ENCODE assay signal across 7 mouse cellular contexts in the genomic region with DNA sequence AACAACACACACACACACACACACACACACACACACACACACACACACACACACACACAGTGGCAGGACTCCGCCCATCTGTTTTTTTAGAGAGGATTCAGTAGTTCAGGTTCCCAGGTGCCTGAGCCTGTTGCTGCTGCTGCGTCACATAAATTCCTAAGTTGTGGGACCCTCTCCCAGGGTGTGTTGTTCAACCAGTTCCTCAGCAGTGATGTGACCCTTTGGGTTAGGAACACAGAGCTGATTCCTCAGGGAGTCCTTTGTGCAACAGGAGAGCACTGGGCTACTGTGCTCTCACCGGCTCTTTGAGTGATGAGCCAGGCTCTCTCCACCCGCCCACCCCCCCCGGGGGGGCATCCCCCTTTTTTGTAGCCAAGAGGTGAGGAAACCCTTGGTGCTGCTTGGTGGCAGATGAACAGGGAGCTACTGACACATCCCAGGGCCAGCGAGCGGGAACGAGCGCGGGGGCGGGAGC. TPM values are rescaled to one million over a fixed set of nuclear protein-coding genes. Genes with fewer than 3 reads are reported as not detected.
DNase-seq lines count a peak whose midpoint lies in the region; ATAC-seq lines count a peak whose summit lies in the region.

A gene (plus strand): TSS at position 453 of the 475 bp plus-strand sequence.

- H3K36me3 ChIP-seq in neural tube, embryonic 11.5 days (ENCODE audit: control insufficient read depth, insufficient read depth, low read length), result no peaks in the 10 kb centered on the region
- no peaks in the 10 kb centered on the region for H3K36me3 ChIP-seq in heart, embryonic 14.5 days (ENCODE audit: control insufficient read depth, insufficient read depth, low read length)
- no peaks in the 10 kb centered on the region for H3K36me3 ChIP-seq in neural tube, embryonic 13.5 days

- DNase-seq in neural tube, embryonic 11.5 days (ENCODE audit: low spot score), result no peak
- no peak for DNase-seq in neural tube, embryonic 10.5 days (ENCODE audit: extremely low spot score, low spot score)
- peak; percentile 52 for DNase-seq in embryo, embryonic 9.5 days (ENCODE audit: extremely low spot score)
- DNase-seq in left cerebral cortex, postnatal 25 days (ENCODE audit: low spot score in 2 of 2), result no peak
- no peak for DNase-seq in urinary bladder, postnatal 4 days (ENCODE audit: low spot score in 2 of 2)

- peak; percentile 59; the same call in 1 of the 2 replicates for ATAC-seq in neural tube, embryonic 11.5 days (ENCODE audit: insufficient read depth, low FRiP score, low TSS enrichment)
- no peak for ATAC-seq in heart, embryonic 14.5 days (ENCODE audit: insufficient number of reproducible peaks, insufficient read depth, low FRiP score, low read depth)
- ATAC-seq in neural tube, embryonic 13.5 days (ENCODE audit: low read depth), result no peak; the same call in 1 of the 2 replicates

- H3K4me2 ChIP-seq in neural tube, embryonic 11.5 days (ENCODE audit: low read depth), result peak within 1 kb of the TSS; percentile 96
- H3K4me2 ChIP-seq in heart, embryonic 14.5 days (ENCODE audit: low read length), result peak within 1 kb of the TSS; percentile 87
- peak within 1 kb of the TSS; percentile 98 for H3K4me2 ChIP-seq in neural tube, embryonic 13.5 days

- no peak within 1 kb of the TSS for H3K27ac ChIP-seq in neural tube, embryonic 11.5 days (ENCODE audit: low read depth, low read length)
- no peak within 1 kb of the TSS for H3K27ac ChIP-seq in heart, embryonic 14.5 days (replicated peaks in 1 of 2; ENCODE audit: control insufficient read depth in 1 of 2, insufficient read depth in 1 of 2, low read depth in 2 of 2, low read length in 2 of 2)
- H3K27ac ChIP-seq in neural tube, embryonic 13.5 days (replicated peaks), result peak within 1 kb of the TSS; percentile 49; the same call in 1 of the 2 replicates

- intact Hi-C loops in left cerebral cortex, postnatal 25 days (cut with DNase I), result no loop called here

- peaks cover 14% of the 10 kb centered on the region for H3K27me3 ChIP-seq in neural tube, embryonic 11.5 days (ENCODE audit: control insufficient read depth, insufficient read depth, low read length)
- peaks cover 32% of the 10 kb centered on the region for H3K27me3 ChIP-seq in heart, embryonic 14.5 days (ENCODE audit: control insufficient read depth, insufficient read depth, low read length)
- H3K27me3 ChIP-seq in neural tube, embryonic 13.5 days, result peaks cover 31% of the 10 kb centered on the region

- 7% methylated on average over 11 of the region's 11 CpGs for WGBS in neural tube, embryonic 11.5 days
- WGBS in heart, embryonic 14.5 days, result 10% methylated on average over 11 of the region's 11 CpGs
- 7% methylated on average over 11 of the region's 11 CpGs for WGBS in neural tube, embryonic 13.5 days

- H3K4me3 ChIP-seq in neural tube, embryonic 11.5 days (ENCODE audit: low read depth, low read length), result peak within 1 kb of the TSS; percentile 52
- peak within 1 kb of the TSS; percentile 50 to 57 for H3K4me3 ChIP-seq in heart, embryonic 14.5 days (ENCODE audit: control insufficient read depth in 1 of 2, insufficient read depth in 1 of 2, low read depth in 1 of 2, low read length in 2 of 2)
- H3K4me3 ChIP-seq in neural tube, embryonic 13.5 days, result peak within 1 kb of the TSS; percentile 67

- no peaks in the 10 kb centered on the region for H3K9me3 ChIP-seq in neural tube, embryonic 11.5 days (ENCODE audit: control insufficient read depth, low read length)
- no peaks in the 10 kb centered on the region for H3K9me3 ChIP-seq in heart, embryonic 14.5 days (ENCODE audit: control insufficient read depth, low read length)
- H3K9me3 ChIP-seq in neural tube, embryonic 13.5 days, result no peaks in the 10 kb centered on the region

- no peaks in the 10 kb centered on the region for H3K4me1 ChIP-seq in neural tube, embryonic 11.5 days (ENCODE audit: control insufficient read depth, insufficient read depth, low read length)
- peaks cover 0 to 7% of the 10 kb centered on the region in 2 experiments; a peak in 1 of 4 replicates for H3K4me1 ChIP-seq in heart, embryonic 14.5 days (ENCODE audit: control insufficient read depth in 2 of 2, insufficient read depth in 2 of 2, low read length in 2 of 2)
- H3K4me1 ChIP-seq in neural tube, embryonic 13.5 days (replicated peaks), result peaks cover 16% of the 10 kb centered on the region

- H3K9ac ChIP-seq in neural tube, embryonic 11.5 days (ENCODE audit: low read length), result peak within 1 kb of the TSS; percentile 51
- peak within 1 kb of the TSS; percentile 62 for H3K9ac ChIP-seq in heart, embryonic 14.5 days (ENCODE audit: low read length)
- peak within 1 kb of the TSS; percentile 75 for H3K9ac ChIP-seq in neural tube, embryonic 13.5 days

RNA-seq across cellular contexts. Expression of the gene that starts here (rescaled TPM):
- 14.6 and 15.7 TPM in 2 replicates for polyA plus RNA-seq in neural tube, embryonic 11.5 days (2014; fragmentation: Nextera tagmentation; extraction: Ambion mirVana)
- polyA plus RNA-seq in heart, embryonic 14.5 days (2014; fragmentation: Nextera tagmentation; extraction: Ambion mirVana), result 29.2 and 30.5 TPM in 2 replicates
- total RNA-seq in left cerebral cortex, postnatal 25 days (2021), result 100 to 1,000 TPM; 116 to 134 TPM
- polyA plus RNA-seq in neural tube, embryonic 13.5 days (2015; fragmentation: Nextera tagmentation; extraction: Ambion mirVana), result 21.8 and 25.9 TPM in 2 replicates
